Mouse (Mus musculus): ENCODE results near the gene Usp36. TPM values are rescaled to one million over a fixed set of nuclear protein-coding genes. Genes with fewer than 3 reads are reported as not detected.
A peak's percentile ranks its signal among the peaks of the same experiment; 100 is the strongest.

Usp36 gene
- polyA plus RNA-seq, 1 experiment from 2014 or later: 13.6 TPM

- H3K27ac ChIP-seq (replicated peaks; ENCODE audit: low read depth, low read length): no peak overlapping the region
These were observed 69.3 kb downstream of the Usp36 start for GRCm38 (mm10) chr11:118220561-118221262.

GRCm38 (mm10) chr11:118219066-118219465, 71.0 kb downstream of the Usp36 start:
- Histone ChIP-seq H3K4me3 (ENCODE audit: low read depth, low read length) (no peak overlapping the region), H3K36me3 (ENCODE audit: control insufficient read depth, insufficient read depth, low read length) (no peaks in the 10 kb centered on the region), H3K9ac (ENCODE audit: low read length) (no peak overlapping the region), H3K27me3 (ENCODE audit: control insufficient read depth, insufficient read depth, low read length) (no peaks in the 10 kb centered on the region), H3K27ac (replicated peaks; ENCODE audit: low read depth, low read length) (no peak overlapping the region), H3K9me3 (ENCODE audit: control insufficient read depth, low read length) (no peaks in the 10 kb centered on the region), H3K4me1 (ENCODE audit: control insufficient read depth, insufficient read depth, low read length) (peaks cover 7% of the 10 kb centered on the region; the same call in 1 of the 2 replicates), H3K4me2 (ENCODE audit: low read depth, severe bottlenecking) (no peak overlapping the region)
- DNase-seq (ENCODE audit: low spot score) (no peak), ATAC-seq (ENCODE audit: insufficient number of reproducible peaks, low FRiP score, low TSS enrichment, low read depth) (no peak)
- 94% methylated on average over 4 of the region's 4 CpGs for WGBS

More at GRCm38 (mm10) chr11:118220561-118221262, 69.3 kb downstream of the Usp36 start:
- 21% methylated on average over 7 of the region's 7 CpGs for WGBS
- H3K9me3 ChIP-seq (ENCODE audit: control insufficient read depth, low read length): no peaks in the 10 kb centered on the region
- H3K9ac ChIP-seq (ENCODE audit: low read length): no peak overlapping the region
- ATAC-seq (ENCODE audit: insufficient number of reproducible peaks, low FRiP score, low TSS enrichment, low read depth): no peak
- no peaks in the 10 kb centered on the region for H3K36me3 ChIP-seq (ENCODE audit: control insufficient read depth, insufficient read depth, low read length)
- peak; percentile 69 for DNase-seq (ENCODE audit: low spot score)
- no peak overlapping the region for H3K4me3 ChIP-seq (ENCODE audit: low read depth, low read length)
- H3K27me3 ChIP-seq (ENCODE audit: control insufficient read depth, insufficient read depth, low read length): no peaks in the 10 kb centered on the region
- peaks cover 7% of the 10 kb centered on the region; the same call in 1 of the 2 replicates for H3K4me1 ChIP-seq (ENCODE audit: control insufficient read depth, insufficient read depth, low read length)
- no peak overlapping the region for H3K4me2 ChIP-seq (ENCODE audit: low read depth, severe bottlenecking)

GRCm38 (mm10) chr11:118216468-118216867, 73.6 kb downstream of the Usp36 start:
- H3K36me3 ChIP-seq (ENCODE audit: control insufficient read depth, insufficient read depth, low read length): no peaks in the 10 kb centered on the region
- DNase-seq (ENCODE audit: low spot score): no peak
- H3K27me3 ChIP-seq (ENCODE audit: control insufficient read depth, insufficient read depth, low read length): no peaks in the 10 kb centered on the region
- no peak overlapping the region for H3K9ac ChIP-seq (ENCODE audit: low read length)
- H3K9me3 ChIP-seq (ENCODE audit: control insufficient read depth, low read length): no peaks in the 10 kb centered on the region
- 81% methylated on average over 6 of the region's 6 CpGs for WGBS
- H3K4me2 ChIP-seq (ENCODE audit: low read depth, severe bottlenecking): no peak overlapping the region
- H3K4me3 ChIP-seq (ENCODE audit: low read depth, low read length): no peak overlapping the region
- no peak overlapping the region for H3K27ac ChIP-seq (replicated peaks; ENCODE audit: low read depth, low read length)
- peaks cover 14% of the 10 kb centered on the region for H3K4me1 ChIP-seq (ENCODE audit: control insufficient read depth, insufficient read depth, low read length)
- no peak for ATAC-seq (ENCODE audit: insufficient number of reproducible peaks, low FRiP score, low TSS enrichment, low read depth)

GRCm38 (mm10) chr11:118215928-118216458, 74.1 kb downstream of the Usp36 start:
- Histone ChIP-seq H3K9me3 (ENCODE audit: control insufficient read depth, low read length) (no peaks in the 10 kb centered on the region), H3K4me1 (ENCODE audit: control insufficient read depth, insufficient read depth, low read length) (peaks cover 18% of the 10 kb centered on the region), H3K27ac (replicated peaks; ENCODE audit: low read depth, low read length) (no peak overlapping the region), H3K36me3 (ENCODE audit: control insufficient read depth, insufficient read depth, low read length) (no peaks in the 10 kb centered on the region), H3K27me3 (ENCODE audit: control insufficient read depth, insufficient read depth, low read length) (no peaks in the 10 kb centered on the region), H3K9ac (ENCODE audit: low read length) (no peak overlapping the region), H3K4me3 (ENCODE audit: low read depth, low read length) (no peak overlapping the region), H3K4me2 (ENCODE audit: low read depth, severe bottlenecking) (no peak overlapping the region)
- WGBS: 74% methylated on average over 5 of the region's 5 CpGs
- no peak for ATAC-seq (ENCODE audit: insufficient number of reproducible peaks, low FRiP score, low TSS enrichment, low read depth)
- no peak for DNase-seq (ENCODE audit: low spot score)

- H3K27ac ChIP-seq (replicated peaks; ENCODE audit: low read depth, low read length): no peak overlapping the region; the same call in 1 of the 2 replicates
- no peaks in the 10 kb centered on the region for H3K27me3 ChIP-seq (ENCODE audit: control insufficient read depth, insufficient read depth, low read length)
- DNase-seq (ENCODE audit: low spot score) (no peak), ATAC-seq (ENCODE audit: insufficient number of reproducible peaks, low FRiP score, low TSS enrichment, low read depth) (no peak)
- H3K4me3 ChIP-seq (ENCODE audit: low read depth, low read length): no peak overlapping the region
- H3K9me3 ChIP-seq (ENCODE audit: control insufficient read depth, low read length): no peaks in the 10 kb centered on the region
- peaks cover 43% of the 10 kb centered on the region for H3K4me1 ChIP-seq (ENCODE audit: control insufficient read depth, insufficient read depth, low read length)
- H3K36me3 ChIP-seq (ENCODE audit: control insufficient read depth, insufficient read depth, low read length): no peaks in the 10 kb centered on the region
- 0 out of 2 replicates have a peak overlapping the region, but pooled peaks have one; percentile 2 for H3K4me2 ChIP-seq (ENCODE audit: low read depth, severe bottlenecking)
- H3K9ac ChIP-seq (ENCODE audit: low read length): no peak overlapping the region
- WGBS: 71% methylated on average over 7 of the region's 7 CpGs
These were observed 77.4 kb downstream of the Usp36 start for GRCm38 (mm10) chr11:118212636-118213112.

GRCm38 (mm10) chr11:118211749-118212635, 78.1 kb downstream of the Usp36 start:
- Histone ChIP-seq H3K4me3 (ENCODE audit: low read depth, low read length) (no peak overlapping the region), H3K4me1 (ENCODE audit: control insufficient read depth, insufficient read depth, low read length) (peaks cover 44% of the 10 kb centered on the region), H3K27ac (replicated peaks; ENCODE audit: low read depth, low read length) (no peak overlapping the region), H3K4me2 (ENCODE audit: low read depth, severe bottlenecking) (no peak overlapping the region), H3K36me3 (ENCODE audit: control insufficient read depth, insufficient read depth, low read length) (no peaks in the 10 kb centered on the region), H3K27me3 (ENCODE audit: control insufficient read depth, insufficient read depth, low read length) (no peaks in the 10 kb centered on the region), H3K9me3 (ENCODE audit: control insufficient read depth, low read length) (no peaks in the 10 kb centered on the region), H3K9ac (ENCODE audit: low read length) (no peak overlapping the region)
- WGBS: 59% methylated on average over 10 of the region's 10 CpGs
- DNase-seq (ENCODE audit: low spot score) (no peak), ATAC-seq (ENCODE audit: insufficient number of reproducible peaks, low FRiP score, low TSS enrichment, low read depth) (no peak)

GRCm38 (mm10) chr11:118210962-118211361, 79.1 kb downstream of the Usp36 start:
- Histone ChIP-seq H3K4me2 (ENCODE audit: low read depth, severe bottlenecking) (no peak overlapping the region), H3K9ac (ENCODE audit: low read length) (no peak overlapping the region), H3K27me3 (ENCODE audit: control insufficient read depth, insufficient read depth, low read length) (no peaks in the 10 kb centered on the region), H3K4me1 (ENCODE audit: control insufficient read depth, insufficient read depth, low read length) (peaks cover 44% of the 10 kb centered on the region), H3K27ac (replicated peaks; ENCODE audit: low read depth, low read length) (no peak overlapping the region), H3K36me3 (ENCODE audit: control insufficient read depth, insufficient read depth, low read length) (no peaks in the 10 kb centered on the region), H3K9me3 (ENCODE audit: control insufficient read depth, low read length) (no peaks in the 10 kb centered on the region), H3K4me3 (ENCODE audit: low read depth, low read length) (no peak overlapping the region)
- no peak for DNase-seq (ENCODE audit: low spot score)
- 88% methylated on average over 5 of the region's 5 CpGs for WGBS
- no peak for ATAC-seq (ENCODE audit: insufficient number of reproducible peaks, low FRiP score, low TSS enrichment, low read depth)

GRCm38 (mm10) chr11:118210116-118210515, 79.9 kb downstream of the Usp36 start:
- H3K4me1 ChIP-seq (ENCODE audit: control insufficient read depth, insufficient read depth, low read length): peaks cover 44% of the 10 kb centered on the region
- no peak for DNase-seq (ENCODE audit: low spot score)
- no peaks in the 10 kb centered on the region for H3K9me3 ChIP-seq (ENCODE audit: control insufficient read depth, low read length)
- H3K27me3 ChIP-seq (ENCODE audit: control insufficient read depth, insufficient read depth, low read length): no peaks in the 10 kb centered on the region
- no peak overlapping the region for H3K9ac ChIP-seq (ENCODE audit: low read length)
- no peak overlapping the region for H3K4me3 ChIP-seq (ENCODE audit: low read depth, low read length)
- H3K36me3 ChIP-seq (ENCODE audit: control insufficient read depth, insufficient read depth, low read length): no peaks in the 10 kb centered on the region
- no peak overlapping the region for H3K27ac ChIP-seq (replicated peaks; ENCODE audit: low read depth, low read length)
- WGBS: 90% methylated on average over 4 of the region's 4 CpGs
- ATAC-seq (ENCODE audit: insufficient number of reproducible peaks, low FRiP score, low TSS enrichment, low read depth): no peak
- H3K4me2 ChIP-seq (ENCODE audit: low read depth, severe bottlenecking): no peak overlapping the region
